Mouse (Mus musculus) 3T3-L1 (cell line): ENCODE results near the gene Hsf4.
"Not testable (repeated sequence)": the region's sequence is repeated elsewhere in the genome, so short reads cannot be mapped to it uniquely, and the experiment has no call there.

Experiments
- DNase-seq: peaks from one replicate; pipeline ENCODE4 v3.0.0-alpha.2; 2015; ENCODE audit warnings: low read depth, low spot score

The Hsf4 gene

DNA sequence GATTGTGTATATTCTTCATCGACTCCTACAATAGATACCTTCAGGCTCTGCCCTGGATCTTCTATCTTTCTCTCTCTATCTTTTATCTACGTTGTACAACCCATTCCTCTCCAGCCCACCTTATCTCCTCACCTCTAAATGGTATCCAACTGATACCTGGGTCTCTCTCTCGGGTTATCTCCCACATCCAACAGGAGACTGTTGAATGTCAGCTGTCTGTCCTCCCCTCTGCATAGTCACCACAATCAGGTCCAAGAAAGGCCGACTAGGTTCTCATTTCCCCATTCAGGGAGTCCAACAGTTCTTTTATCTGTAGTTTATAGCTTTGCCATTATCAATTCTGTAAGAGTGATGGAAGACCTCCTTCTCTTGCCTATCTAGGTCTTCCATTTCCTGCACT lies 12.6 kb downstream of the Hsf4 start:
- DNase-seq: no peak

DNA sequence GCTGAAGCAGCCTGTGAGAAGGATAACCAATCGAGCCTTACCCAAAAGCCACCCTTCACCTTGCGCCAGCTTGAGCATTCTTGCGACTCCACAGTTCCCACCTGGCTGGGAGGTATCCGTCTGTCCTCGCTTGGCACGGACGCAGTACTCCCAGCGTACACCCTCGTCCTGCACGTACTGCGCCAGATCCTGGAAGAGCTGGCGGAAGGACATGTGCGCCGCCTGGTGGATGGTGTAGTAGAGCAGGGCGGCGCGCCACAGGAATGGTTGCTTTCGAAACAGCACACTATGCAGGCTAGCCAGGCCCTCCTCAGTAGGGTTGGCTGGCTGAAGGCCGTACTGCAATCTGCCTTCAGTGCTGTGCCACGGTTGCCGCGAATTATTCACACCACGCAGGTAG lies 13.5 kb downstream of the Hsf4 start:
- peak; percentile 45 for DNase-seq

DNA sequence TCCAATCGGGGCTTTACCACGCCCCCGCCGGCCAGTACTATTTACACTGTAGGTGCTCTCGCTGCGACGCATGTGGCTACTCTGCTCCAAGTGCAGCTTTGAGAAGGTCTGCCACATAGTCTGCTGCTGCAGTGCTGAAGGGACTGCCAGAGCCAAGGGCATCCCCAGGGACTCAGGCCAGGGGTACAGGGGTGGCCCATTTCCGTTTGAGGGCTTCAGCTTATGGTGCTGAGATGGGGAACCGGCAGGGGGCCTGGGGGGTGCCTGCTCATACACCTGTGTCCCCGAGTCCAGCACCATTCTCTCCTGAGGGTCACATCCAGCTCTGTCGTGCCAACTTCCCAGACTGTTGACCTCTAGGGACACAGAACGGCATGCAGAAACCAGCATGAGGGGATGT lies 15.9 kb downstream of the Hsf4 start:
- no peak for DNase-seq

DNA sequence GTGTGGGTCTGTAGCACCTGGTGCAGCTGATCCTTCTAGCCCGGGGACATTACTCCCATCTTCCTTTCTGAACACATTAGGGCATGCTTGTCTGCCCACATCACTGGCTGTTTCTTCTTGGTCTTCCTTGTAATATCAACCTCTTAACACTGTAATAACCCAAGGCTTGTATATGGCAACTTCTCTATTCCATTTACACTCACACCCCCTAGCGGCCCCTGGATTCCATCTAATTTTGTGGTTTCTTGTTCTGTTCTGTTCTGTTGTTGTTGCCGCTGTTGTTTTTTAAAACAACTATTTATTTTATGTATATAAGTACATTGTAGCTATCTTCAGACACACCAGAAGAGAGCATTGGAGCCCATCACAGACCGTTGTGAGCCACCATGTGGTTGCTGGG lies 17.3 kb downstream of the Hsf4 start:
- DNase-seq: peak; percentile 61

DNA sequence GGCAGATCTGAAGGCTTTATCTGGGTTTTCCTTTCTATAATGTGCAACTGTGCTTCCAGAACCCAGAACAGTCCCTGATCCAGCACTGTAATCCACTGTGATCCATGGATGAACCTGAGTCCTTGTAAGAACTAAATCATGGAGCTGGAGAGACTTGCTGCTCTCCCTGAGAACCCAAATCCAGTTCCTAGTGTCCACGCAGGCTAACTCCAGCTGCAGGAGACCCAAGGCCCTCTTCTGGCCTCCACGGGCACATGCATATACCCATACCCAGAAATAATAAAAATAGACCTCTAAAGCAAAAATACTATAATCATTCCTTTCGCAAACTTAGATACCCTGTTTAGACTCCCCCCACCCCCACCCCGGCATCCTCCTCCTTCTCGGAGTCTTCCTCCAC lies 18.6 kb downstream of the Hsf4 start:
- DNase-seq: peak; percentile 72

DNA sequence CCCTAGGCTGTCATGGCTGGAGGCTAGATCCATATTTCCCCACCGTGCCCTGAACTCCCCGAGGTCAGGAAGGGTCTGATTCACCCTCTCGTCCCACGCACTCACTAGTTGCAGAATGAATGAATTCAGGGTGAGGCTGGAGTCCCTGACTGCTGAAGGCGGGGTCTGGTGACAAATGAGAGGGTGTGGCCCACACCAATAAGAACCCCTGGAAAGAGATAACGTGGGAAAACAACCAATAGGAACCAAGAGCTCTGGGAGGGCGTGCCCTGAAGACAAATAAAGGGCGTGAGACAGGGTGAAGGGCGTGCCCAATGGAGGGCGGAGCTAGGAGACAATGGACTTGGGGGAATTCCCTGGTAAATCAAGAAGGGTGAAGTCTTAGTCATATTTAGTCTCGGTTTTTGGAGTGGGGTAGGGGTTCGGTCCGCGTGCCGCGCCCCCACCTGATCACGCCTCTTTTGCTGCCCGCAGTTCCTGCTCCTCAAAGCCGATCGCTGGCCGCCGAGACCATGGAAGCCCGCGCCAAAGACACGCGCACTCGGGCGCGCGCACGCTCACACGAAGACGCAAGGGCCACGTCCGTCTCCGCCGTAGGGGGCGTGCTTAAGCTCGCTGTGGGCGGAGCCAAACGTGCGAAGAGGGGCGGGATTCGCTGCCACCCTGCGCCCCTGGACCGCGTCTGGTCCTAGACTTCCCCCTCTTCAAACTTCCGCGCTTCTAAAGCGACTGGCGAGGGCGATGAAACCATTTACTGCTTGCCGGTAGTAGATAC lies 19.5 kb downstream of the Hsf4 start:
- DNase-seq: peak; percentile 100

DNA sequence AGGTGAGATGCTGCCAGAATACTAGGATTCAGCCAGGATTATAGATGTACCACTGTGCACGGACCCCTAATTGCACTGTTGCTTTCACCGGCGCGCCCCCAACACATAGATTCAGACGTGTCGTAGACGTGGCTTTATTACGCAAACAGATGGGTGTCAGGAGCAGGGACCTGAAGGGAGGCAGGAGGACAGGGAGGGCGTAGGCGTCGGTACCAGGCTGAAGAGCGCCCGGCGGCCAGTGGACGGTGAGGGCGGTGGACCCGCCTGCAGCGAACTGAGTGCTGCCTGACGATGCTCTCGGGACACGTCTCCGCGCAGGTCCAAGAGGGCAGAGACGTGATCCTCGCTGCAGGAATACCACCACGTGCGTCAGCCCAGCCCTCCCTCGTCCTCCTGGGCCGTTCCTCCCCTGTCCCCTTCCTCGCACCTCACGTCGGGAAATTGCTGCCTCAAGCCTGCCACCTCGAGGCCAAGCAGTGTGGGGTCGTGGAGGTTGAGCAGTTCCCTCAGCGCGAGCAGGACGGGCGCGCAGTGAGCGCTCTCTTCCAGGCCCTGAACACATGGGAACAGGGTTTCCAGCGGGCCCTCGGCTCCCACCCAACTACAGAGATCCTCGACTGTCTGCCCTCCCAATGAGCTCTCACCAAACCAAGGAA lies 20.3 kb downstream of the Hsf4 start, which contains the start of gene 4931428F04Rik:
Gene 4931428F04Rik, minus strand, starts transcription at position 60 of the 656 bp plus-strand sequence.
- DNase-seq: no peak

DNA sequence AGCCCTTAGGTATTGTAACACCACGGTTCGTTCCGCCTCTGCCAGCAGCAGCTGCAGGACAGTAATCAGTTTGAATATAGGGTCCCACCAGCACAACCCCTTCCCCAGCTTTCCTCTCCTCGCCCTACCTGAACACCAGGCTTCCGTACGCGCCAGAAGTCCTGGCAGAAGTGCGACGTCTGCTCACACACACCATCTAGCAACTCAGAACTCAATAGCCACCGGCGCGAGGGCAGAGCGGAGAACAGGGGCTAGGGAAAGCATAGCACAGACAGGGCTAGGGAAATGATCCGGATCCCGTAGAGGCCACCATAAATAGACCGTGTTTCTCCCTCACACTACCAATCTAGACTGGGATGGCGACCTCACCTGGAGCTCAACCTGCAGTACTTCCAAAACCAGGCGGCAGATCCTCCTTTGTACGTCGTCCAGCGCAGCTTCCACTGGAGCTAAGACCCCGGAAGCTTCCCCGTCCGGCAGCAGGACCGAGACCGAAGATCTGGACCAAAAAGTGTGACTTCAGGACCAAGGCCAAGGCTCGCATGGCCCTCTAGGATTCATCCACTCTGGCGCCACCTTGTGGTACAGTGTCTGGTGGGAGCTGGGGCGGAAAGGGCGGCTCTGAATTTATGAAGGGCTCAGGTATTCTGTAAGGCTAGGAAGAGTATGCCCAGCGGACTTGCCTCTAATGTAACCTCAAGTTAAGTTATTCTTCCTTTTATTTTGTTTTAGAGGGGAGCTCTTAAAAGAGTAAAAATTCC lies 21.1 kb downstream of the Hsf4 start:
- peak; percentile 88 for DNase-seq

DNA sequence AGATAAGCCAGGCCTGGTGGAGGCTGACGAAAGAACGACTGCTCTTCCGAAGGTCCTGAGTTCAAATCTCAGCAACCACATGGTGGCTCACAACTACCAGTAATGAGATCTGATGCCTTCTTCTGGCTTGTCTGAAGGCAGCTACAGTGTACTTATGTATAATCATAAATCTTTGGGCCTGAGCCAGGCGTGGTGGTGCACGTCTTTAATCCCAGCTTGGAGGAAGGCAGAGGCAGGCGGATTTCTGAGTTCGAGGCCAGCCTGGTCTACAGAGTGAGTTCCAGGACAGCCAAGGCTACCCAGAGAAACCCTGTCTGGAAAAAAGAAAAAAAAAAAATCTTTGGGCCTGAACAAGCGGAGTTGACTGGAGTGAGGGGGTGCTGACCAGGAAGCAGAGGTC lies 21.8 kb downstream of the Hsf4 start:
- not testable (repeated sequence) for DNase-seq

DNA sequence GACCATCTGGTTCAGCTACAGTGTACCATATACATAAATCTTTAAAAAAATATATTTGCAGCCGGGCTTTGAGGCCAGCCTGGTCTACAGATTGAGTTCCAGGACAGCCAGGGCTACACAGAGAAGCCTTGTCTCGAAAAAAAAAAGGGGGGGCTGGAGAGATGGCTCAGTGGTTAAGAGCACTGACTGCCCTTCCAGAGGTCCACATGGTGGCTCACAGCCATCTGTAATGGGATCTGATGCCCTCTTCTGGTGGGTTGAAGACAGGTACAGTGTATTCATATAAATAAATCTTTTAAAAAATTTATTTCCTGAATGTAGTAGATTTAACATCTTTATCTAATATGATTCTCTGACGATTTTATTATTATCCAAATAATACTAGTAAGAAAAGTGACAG lies 22.2 kb downstream of the Hsf4 start:
- peak; percentile 54 for DNase-seq

DNA sequence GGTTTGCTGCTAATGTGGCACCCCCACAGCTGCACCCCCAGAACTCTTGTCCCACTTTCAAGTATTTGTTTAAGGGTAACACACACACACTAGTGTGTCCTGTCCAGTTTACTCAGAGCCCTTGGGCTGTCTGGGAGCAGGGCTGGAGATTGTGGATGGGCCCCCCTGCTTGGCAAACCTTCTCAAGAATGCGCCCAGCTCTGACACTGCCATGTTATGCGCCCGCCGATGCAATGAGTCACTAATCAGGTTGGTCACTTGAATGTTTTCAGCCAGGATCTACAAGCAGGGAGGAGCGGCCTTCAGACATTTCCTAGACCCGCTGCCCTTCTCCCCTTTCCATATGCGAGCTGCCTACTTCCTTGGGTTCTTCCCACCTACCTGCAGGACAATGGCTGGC lies 22.9 kb downstream of the Hsf4 start:
- DNase-seq: peak; percentile 84

DNA sequence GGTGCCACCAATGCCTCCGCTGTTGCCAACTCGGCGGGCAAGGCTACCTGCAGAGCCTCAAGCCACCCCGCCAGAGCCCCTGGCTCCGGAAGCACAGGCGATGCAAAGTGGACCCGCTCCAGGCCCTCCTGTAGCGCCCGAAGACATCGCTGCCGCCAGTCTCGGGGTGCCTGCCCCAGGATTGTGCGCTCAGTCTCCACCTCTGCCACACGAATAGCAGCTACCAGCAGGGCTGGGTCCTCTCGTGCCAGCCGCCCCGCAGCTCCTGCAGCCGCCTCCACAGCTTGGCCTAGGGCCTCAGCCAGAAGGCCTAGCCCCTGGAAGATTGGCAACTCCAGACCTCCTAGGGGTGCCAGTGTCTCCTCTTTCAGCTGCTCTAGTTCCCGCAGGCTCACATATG lies 23.8 kb downstream of the Hsf4 start:
- DNase-seq: no peak

DNA sequence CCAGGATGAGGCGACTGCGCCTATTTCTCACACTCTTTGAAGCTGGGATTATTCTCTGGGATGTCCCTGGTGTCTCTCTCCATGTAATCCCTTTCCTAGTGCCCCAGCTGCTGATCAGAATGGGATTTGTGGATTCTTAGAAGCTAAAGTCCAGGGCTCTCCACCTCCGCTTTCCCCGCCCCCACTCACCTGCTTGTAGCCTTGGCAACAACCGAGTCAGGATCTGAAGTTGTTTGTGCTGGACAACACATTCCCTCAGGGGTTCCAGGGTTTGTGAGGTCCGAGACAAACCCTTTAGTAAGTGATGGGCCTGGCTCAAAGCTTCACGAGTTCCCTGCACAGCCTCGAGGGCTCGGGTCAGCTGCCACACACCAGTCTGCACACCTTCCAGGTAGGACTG lies 25.2 kb downstream of the Hsf4 start:
- DNase-seq: no peak

DNA sequence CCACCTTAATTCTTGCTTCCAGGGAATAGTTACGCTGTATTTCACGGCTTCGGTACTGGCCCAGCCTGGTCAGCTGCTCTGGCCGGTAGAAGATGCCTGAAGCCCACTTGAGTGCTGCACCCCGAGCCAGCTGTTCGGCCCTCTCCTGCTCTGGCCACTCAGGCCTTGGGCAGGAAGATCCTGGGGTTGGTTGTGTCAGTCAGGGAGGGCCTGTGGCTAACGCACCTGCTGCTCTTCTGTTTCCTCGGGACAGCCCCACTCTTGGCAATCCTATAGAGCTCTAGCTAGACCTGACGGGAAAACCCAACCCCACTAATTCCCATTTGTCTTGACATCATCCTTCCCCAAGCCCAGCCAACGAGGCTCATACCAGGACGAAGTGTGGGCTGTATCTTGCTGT lies 25.7 kb downstream of the Hsf4 start:
- no peak for DNase-seq

DNA sequence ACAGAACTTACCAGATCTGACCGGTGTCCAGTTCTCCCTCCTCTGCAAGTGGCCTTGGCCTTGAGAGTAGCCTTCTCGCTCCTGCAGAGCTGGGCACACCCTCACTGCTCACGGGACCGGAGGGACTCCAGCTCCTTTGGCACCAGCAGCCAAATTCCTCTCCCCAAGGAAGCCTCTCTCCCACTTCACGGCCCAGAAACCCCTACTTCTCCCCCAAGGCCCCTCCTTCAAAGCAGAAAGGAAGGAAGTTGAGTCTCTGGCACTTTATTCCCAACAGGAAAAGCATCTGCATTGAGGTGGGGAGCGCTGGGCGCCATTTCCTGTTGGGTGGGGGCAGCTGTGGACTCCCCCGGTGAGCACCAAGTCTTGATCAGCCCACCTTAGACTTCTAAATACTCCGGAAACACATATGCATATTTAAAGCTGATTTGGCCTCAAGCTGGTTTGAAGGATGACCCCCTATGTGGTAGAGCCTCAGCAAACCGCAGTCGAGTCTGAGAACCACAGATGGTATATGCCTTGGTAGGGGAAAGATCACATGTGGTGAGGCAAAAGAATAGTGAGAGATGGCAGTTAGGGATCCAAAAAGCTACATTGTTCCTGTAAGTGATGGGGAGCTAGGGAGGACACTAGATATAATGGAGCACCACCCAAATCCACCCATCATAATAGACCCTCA lies 26.4 kb downstream of the Hsf4 start, which contains the start of gene Exoc3l:
Gene Exoc3l, minus strand, starts transcription at position 207 of the 679 bp plus-strand sequence.
- no peak for DNase-seq

DNA sequence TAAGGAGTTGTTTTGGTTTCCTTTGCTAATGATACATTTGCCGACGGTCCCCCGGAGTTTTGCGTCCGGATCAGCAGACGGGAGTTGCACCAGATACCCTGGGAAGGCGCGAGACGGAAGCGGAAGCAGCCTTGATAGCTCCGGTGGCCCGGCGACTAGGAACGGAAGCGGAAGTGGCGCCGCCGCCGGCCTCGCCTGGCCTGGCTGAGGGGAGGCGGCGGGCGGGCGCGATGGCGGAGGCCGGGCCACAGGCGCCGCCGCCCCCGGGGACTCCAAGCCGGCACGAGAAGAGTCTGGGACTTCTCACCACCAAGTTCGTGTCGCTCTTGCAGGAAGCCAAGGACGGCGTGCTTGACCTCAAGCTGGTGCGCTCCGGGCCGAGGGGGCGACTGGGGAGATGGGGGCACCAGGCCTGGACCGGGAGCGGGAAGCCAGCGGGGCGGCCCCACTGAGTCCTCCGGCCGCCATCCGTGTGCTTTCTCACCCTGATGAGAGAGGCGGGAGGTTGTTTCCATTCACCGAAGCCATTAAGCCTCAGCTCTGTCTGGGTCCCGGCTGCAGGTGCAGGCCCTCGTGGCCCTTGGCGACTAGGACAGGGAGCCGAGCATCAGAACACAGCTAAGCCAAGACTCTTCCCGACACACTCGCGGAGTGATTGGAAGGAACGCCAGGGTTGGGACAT lies 28.1 kb downstream of the Hsf4 start, which contains the start of gene E2f4:
Gene E2f4, plus strand, starts transcription at position 153 of the 682 bp plus-strand sequence.
- peak; percentile 97 for DNase-seq

DNA sequence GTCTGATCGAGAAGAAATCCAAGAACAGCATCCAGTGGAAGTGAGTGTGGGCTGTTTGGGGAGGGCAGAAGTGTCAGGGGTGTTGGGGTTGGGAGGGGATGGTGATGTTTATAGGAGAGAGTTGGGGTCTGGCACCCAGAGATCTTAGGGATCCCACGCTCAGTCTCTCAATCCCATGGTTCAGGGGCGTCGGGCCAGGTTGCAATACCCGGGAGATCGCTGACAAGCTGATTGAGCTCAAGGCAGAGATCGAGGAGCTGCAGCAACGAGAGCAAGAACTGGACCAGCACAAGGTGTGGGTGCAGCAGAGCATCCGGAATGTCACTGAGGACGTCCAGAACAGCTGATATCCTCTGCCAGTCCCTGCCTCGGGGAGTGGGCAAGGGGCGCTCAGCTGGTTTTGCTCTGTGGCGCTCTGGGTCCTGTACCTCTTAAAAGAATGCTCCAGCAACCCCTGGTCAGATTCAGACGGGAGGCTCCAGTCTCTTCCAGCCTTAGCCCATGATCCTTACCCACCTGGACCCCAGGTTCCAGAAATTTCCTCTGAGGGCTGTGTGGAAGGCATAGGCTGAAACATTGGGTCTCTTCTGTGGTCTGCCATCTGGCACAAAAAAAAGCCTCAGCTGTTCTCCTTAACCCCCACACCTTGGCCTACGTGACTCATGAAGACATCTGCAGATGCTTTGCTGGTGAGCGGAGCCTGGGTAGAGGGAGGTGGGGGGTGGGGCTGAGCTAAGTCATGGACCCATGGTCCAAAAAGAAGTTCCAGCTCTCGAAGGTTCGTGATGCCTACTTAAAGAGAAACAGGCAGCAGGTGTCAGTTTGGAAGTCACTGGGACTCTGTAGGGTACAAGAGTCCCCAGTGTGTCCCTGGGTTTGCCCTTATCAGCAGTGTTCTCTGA lies 29.0 kb downstream of the Hsf4 start:
- DNase-seq: peak; percentile 73

DNA sequence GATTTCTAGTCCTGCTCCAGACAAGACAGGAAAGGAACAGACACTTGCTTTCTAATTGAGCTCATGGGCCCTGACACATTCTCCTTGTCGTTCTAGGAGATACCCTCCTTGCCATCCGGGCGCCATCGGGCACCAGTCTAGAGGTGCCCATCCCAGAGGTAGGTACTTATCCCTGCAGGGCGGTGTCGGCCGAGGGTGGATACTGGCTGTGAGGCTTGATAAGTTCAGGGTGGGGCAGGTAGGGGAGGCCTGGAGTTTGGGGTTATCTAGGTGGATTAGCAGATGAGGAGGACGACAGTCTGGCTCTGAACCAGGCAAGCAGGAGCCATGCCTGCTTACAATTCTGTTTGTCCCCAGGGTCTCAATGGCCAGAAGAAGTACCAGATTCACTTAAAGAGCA lies 30.4 kb downstream of the Hsf4 start:
- no peak for DNase-seq

DNA sequence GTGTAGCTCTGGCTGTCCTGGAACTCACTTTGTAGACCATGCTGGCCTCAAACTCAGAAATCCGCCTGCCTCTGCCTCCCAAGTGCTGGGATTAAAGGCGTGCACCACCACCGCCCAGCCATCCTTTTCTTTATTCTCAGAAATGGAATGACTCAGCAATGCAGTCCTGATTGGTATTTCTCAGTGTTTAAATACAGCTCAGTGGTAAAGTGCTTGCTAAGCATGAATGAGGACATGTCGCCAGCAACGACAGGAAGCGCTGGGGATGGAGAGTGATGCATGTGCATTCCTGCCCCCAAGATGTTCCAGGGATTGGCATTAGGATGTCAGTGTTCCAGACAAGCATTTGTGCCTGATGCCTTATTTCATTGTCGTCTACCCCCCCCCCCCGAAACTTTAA lies 33.8 kb downstream of the Hsf4 start:
- peak; percentile 62 for DNase-seq

DNA sequence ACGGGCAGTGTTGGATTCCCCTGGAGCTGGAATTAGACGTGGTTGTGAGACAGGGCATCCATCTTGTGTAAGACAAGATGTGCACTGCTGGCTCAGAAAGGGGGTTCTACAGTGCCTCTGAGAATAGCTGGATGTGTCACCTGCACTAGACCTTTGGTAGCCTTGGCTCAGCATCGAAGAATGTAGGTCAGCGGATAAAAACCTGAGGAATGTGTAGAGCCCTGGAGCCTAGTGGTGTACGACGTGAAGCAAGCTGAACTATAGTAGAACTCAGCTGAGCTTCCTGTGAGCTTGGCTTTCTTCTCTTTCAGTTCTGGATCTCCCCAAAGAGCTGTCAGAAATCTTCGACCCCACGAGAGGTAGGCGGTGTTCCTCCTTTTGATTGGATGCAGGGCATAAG lies 34.3 kb downstream of the Hsf4 start:
- DNase-seq: peak; percentile 70
